Mouse (Mus musculus): ENCODE data around the gene Epha5.

The Epha5 gene

DNA sequence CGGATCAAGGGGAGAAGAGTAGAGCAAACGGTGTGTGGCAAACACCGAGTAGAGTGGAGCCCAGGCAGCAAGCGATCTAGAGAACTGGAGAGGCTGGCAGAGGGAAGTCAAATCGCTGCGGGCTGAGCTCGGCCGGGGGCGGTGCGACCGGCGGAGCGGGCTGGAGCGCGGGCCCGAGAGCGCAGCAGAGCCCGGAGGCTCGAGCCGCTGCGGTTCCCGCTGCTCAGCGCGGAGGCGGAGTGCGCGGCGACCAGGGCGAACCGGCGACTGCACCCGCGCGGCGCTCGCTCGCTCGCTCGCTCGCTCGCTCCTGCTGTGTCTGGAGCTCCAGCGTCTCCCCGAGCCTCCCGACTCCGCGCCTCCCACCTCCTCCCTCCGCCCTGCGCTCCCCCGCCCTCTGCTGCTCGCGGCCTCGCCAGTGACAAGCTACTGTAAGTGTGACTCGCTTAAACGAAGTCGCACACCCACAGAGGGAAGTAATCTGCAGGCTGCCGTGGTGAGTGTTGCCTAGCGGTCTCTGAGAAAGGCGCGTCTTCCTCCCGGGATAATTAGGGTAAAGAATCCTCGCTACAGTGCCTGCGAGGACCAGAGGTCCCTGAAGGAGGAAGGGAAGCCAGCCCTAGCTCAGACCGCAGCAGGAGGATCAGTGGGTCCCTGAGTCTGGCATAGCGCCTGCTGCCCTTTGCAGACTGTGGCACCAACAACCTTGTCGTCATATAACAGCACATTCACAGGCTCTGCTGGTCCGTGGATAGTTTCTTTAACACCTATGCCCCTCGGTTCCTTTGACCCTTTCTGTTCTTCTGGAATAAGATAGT is at the start of gene Epha5:
Gene Epha5 (minus strand): TSS at position 321 of the 818 bp plus-strand sequence.
- peak; percentile 59 to 63 for DNase-seq

DNA sequence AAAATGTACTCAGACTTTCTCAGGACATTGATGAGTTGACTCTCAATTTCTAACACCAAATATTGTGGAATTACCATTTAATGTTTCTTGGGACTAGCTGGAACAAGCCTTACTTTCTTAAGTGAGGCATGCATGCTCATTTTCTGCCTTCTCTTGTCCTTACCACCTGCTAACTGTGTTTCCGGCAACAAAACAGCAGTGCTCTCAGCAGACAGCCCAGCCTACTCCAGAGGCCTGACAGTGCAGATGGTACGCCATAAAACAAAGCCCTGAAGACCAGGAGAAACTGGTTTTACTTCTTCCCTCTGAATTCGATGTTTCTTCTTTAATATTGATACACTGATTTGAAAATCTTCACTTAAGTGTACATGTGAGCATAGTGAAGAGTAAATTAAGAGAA is 39.0 kb upstream of the Epha5 start:
- no peak for DNase-seq

DNA sequence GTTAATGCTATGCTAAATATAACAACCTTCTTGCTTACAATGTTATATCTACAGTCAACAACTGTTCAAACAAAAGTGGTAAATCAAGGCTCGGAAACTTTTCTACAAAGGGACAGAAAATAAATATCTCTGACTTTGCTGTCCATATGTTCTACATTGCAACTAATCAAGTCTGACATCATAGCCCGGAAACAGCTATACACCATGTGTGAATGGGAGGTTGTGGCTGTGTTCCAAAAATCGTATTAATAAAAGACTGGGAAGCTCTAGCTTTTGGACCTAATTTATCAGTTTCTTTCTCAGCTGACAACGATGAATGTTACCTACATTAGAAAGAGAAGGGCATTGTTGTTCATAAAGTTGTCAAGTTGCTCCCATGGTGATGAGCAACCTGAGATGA is 37.5 kb upstream of the Epha5 start:
- no peak for DNase-seq

DNA sequence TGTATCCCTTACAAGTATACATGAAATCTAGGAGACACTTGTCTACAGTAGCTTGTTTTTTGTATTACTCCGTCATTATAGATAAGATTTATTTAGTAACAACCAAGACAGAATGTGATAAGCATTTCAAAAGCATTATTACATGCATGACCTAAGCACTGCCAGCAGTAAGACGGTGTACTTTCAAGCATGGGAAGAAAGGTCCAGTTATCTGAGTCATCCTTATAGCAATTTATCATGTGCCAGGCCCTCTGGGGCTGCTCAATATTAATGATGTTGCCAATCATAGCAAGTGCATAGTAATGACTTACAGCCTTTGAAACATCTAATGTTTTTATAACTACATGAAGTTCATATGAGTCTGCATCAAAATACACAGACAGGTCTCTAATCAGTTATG is 36.7 kb upstream of the Epha5 start:
- DNase-seq: no peak

DNA sequence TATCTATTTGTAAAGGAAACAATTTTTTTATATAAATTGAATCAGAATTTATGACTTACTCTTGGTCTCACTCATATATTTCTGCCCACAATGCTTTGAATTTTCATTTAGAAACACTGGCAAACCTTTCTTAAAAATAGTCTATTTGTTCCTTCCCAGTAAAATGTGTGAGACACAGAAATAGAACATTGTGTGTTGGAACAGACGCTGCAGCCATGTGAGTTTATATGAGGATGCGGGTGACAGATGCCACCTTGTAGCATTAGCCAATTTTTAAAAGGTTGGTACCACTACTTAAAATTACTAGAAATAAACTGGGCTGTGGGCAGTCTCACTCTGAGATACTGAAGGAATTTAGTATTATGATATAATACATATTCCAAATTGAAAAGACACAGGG is 23.1 kb upstream of the Epha5 start:
- DNase-seq: no peak

DNA sequence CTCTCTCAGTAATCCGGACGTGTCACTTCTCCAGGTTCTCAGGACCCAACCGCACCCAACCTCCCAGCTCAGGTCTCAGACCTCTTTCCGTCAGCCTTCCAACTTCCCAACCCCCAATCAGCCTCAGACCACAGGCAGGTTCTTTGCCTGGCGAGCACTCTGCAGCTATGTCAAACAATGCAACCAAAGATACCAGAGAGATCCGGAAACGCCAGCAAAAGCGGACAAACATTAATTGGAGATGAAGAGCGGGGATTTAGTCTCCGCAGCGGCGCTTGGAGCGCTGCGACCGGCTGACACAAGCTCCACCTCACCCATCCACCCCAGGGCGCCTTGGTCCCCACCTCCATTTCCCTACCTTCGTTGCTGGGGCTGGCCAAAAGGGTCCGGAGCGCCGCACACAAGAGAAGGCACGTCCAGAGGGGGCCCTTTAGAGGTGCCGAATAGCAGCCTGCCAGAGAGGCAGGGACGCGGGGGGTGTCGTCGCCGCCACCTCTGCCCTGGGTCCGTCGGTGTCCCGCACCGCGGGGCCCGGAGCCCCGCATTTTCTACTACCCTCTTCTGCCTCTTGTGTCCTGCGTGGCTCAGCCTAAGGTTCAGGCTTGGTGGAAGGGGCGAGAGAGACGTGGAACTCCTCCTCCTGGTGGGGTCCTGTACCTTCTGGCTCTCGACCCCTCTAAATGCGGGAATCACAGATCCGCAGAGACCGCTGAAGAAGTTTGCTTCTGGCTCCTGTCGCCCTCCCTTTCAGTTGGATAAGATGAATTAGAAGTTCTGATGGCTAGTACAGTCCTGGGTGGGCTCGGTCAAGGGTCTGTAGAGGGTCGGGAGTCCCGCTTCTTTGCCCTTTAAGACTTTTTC is 991 bp downstream of the Epha5 start:
- peak in 1 of 2 experiments; percentile 15 for DNase-seq

DNA sequence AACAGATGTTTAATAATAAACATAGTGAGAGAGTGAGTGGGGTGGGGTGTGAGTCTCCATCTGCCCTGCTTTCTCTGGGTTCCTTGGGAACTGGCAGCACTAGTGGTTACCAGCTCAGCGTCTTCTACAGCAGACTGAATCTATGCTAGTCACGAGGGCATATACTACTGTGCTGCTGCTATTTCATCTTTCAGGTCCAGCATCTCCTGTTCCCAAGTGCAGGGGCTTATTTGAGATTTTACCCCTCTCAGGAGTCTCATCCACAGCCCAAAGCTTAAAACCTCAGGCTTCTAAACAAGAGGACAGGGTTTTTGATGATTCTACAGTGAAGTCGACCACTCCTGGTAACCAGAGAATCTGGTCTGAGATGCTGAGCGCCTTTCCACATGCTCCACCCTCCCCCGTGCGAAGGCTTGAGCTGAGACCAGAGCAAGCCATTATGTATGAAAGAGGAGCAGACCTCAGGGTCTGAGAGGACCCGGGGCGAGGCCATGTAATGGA is 2.2 kb downstream of the Epha5 start:
- no peak for DNase-seq

DNA sequence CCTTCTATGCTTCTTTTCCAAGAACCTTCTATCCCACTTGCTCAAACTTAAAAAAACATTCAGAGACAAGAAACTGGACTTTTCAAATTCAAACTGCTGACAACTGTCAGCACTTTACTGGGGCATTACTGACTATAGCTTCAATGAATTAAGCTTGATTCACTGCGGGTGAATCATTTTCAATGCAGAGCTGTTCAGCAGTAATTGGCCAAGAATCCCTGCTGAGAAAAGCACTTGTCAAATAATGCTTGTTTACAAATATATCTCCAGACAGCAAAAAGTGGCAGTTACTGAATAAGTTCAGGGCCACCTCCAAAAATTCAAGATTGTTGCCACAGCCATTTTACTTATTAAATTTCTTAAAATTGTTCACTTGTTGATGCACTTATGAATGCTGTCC is 4.2 kb downstream of the Epha5 start:
- DNase-seq: no peak

DNA sequence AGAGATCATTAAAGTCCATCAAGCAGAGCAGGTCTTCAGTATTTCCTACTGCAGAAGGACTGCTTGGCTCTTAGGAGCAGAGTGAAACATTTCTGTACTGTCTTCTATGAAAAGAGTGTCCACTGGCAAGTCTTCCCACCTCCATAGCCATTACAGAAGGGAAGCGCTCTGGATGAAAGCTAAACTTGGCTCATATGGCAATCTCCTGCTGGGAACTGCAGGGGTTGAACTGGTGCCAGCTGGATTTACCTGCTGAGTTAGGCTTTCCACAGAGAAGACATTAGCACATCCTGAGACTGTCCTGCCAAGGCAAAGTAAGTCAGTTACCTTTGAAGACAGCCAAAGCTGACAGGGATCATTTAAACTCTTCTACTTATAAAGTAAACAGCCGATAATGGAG is 8.8 kb downstream of the Epha5 start:
- peak; percentile 37 to 60 for DNase-seq

DNA sequence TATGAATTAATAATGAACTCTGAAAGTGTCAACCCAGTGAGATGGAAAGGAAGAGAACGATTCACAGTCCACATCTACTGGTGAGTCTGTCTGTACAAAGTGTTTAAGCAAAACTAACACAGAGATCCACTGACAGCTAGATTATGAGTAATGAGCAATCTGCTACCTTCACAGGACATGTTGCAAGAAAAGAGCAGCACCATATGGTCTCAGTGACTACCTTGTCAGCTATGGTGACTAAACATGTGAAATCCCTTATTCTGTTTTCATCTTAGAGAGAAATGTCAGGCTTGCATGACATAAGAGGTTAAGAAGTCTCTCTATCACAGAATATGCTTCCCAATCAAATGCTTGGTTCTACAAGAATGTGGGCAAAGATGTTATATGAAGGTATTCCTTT is 20.1 kb downstream of the Epha5 start:
- DNase-seq: no peak

DNA sequence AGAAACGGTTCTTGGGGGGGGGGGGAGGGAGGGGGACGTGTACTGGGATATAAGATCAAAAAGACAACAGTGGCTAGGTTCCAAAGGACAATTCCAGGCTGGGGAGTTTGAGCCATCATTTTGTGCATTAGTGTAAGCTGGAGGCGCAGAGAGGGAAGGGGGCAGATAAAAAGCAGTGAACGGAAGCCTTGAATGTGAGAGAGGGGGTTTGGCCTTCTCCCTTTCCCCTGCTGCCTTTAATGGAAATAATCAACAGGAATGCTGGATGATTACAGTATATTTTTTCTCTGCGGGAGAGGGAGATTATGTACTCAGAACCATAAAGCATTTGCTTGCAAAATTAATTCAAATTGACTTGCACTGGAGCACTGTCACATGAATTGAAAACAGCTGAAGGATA is 51.8 kb downstream of the Epha5 start:
- no peak for DNase-seq

DNA sequence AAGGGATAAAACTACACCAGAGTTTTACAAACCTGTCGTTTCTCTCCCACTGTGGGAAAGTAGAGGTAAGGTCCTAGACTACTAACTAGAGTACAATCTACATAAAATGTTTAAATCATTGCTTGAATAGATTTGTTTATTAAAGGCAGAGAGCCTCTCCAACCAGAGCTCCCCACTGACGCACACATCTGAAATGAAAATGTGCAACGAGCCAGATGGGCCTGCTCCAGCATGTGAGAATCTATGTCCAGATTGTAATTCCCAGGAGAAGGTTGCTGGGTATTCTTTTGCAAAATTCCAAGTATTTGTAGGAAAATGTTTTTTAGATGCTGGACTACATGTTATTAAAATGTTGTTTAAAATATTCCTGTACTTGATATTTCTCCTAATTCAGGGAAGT is 57.8 kb downstream of the Epha5 start:
- no peak for DNase-seq

DNA sequence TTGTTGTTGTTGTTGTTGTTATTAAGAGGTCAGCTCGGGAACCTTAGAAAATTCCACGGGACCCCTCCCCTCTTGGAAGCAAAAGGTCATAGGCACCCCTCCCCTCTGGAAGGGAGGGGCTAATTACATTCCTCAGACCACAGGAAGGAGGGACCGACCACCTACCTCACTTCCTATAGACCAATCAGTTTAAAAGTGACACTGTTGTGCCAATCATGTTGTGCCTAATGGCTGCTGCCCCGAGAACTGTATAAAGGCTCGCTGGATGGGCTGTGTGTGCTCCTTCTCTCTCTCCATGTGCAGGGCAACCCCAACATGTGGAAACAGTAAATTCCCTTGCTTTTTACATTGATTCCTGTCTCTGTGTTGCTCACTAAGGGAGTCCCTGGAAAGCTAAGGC is 64.1 kb downstream of the Epha5 start:
- DNase-seq: no peak

DNA sequence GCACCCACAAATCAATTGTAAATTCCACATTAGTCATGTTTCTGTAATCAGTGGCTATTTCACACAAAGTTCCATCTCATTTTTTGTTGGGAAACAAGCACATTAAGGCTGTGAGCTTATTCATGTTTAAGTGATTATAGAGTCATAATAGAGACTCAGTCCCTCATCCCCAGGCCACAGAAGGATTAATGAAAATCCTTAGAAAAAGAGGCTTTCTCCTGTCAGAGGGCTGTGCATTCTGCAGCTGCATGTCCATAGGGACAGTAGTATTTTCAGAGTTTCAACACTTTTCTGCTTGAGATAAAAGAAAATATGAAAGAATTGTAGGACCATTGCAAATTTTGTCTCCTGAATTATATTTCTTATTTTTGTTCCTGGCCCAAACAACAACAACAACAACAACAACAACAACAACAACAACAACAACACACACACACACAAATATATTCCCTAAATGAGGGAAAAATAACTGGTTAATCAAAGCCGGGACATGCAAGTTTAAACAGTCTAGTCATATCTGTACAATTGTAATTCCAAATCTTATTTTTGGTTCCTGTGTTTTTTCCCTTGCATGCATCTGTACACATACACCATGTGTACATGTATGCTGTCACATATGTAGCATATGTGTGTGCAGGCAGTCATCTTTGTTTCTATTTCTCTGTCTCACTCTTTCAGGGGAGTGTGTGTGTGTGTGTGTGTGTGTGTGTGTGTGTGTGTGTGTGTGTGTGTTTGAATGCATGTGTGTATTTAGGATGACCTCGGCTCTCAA is 70.3 kb downstream of the Epha5 start:
- no peak for DNase-seq

DNA sequence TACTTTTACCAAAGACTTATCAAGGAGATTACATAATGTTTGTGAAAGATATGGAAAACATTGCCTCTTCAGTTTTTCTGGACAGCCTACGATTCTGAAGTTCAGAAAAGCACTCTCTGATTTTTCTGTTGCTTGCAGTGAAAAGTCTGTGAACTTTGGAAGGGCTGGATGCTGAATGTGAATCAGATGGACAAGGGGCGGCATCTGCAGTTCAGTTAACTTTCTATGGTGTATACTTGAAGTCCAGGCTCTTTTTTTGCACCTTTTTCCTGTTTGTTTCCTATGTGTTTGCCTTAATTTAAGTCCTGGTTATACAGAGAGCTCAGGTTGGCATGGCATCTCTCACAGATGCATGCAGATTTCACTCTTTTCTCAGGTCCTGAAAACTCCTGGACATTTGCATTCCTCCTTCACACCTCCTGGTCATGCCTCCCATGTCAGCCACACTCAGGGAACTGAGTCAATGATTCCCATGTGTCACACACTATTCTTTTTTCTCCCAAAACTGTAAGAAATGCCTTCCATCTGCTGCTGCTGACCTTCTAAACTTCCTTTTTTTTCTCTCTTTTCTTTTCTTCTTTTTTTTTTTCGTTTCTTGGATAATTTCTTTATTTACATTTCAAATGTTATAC is 81.2 kb downstream of the Epha5 start:
- no peak for DNase-seq

DNA sequence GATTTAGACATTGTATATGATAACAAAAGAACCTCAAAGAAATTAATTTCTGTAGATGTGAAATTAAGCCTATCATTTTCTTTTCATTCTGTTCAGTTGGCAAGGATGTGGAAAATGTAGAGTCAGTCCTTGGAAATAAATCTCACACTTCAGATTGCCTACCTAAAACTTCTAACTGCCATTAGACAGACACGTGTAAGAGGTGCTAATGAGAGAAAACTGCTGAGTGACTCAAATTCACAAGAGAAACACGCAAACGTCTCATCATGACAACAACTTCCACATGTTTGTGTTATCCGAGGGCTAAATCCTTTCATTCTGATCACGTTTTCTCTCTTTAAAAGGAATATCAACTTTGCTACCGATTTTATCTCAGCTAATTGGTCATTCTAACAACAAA is 82.7 kb downstream of the Epha5 start:
- DNase-seq: no peak

DNA sequence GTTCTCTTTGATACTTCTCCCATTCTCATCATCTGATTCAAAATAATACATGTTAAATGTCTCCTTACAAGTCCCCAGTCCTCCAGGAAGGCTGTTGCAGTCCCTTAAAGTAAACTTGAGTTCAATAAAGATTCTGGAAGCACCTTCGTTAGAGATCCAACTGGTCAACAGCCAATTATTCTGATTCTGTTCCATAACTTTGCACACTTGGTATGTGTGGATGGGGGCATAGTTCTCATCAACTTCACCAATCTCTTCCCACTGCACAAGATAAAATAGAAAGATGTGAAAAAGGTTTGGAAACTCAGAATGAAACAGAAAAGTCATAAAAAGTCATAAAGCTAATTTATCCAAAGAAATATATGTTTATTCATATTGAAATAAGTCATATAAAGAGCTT is 85.6 kb downstream of the Epha5 start:
- no peak for DNase-seq

DNA sequence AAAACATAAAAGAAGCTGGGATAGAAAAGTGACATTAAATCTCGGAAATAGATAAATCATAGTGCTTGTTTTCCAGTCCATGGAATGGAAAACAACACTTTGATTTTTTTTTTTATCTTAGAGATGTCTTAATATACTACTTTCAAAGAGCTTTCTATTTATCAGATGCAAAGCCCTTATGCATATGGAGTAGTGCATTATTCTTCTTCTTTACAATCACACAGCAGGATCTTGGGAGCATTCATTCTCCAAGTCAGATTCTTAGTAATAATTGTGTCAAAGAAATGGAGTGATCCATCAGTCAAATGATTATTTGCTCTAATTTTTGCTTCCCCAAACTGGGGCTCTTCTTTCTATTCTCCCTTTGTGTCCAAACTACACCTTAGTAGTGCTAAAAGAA is 96.6 kb downstream of the Epha5 start:
- no peak for DNase-seq

DNA sequence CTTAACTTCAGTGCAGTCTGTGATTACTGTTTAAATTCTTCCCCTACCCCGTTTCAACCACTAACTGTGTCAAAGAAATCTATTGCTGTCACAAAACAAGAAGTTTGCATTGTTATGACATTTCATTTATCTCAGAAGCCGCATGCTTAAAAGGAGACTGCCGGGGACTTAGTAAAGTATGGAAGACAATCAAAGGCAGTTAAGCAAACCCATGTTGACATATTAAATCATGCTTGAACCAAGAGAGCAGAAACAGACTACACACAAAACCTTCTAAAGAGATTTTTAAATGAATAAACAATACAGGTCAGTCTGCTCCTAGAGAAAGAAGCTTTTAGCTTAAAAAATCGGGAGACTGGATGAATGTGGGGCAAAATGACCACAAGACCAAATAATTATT is 97.0 kb downstream of the Epha5 start:
- DNase-seq: no peak

DNA sequence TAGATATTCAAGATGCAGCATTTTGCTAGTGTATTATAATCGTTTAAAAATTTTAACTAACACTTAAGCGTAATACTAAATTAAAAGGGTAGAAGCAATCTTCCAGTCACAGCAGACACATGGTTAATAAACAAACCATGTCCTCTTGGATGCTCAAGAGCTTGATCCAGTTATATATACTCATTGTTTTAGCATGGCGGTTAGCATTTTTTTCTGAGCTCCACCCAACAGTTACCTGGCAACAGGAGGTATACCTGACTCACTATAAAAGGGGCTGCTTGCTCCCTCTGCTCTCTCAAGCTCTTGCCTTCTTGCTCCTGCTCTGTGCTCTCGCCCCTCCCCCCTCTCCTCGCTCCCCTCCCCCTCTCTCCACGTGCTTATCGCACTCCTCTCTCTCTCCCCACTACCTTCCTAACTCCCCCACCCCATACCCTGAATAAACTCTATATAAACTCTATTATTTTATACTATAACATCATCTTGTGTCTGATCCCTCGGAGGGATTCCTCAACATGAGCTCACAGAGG is 98.3 kb downstream of the Epha5 start:
- no peak for DNase-seq

DNA sequence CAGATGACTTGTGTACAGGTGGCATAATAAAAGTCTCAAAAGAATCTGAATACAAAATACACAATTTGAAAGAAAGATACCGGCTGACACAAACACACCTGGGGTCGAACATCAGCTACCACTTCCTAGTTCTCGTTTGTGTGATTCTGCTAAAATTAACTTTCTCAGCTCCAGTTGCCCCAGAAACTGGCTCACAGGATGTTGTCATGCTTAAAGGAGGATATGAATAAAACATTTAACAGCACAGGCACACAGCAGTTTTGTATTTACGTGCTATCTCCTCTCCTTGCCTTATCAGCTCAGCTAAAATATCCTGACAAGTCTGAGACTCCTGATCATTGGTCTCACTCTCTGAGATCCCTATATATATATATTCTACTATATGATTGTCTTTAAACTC is 99.3 kb downstream of the Epha5 start:
- no peak for DNase-seq

DNA sequence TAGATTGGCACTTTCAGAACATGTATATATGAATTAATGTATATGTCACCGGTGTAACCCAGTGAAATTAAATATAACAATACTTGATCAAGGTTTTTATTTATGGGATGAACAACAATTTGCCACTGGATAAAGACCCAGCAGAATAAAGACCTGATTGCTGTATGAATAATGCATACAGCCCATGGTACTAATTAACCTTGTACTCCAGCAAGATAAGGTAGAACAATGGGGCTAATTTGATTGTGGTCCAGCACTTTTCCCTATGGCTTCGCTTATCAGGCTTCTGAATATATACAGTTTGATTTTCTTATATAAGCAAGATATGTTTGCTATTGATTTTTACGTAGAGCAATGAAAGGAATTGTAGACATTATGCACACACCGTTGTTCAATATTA is 103.6 kb downstream of the Epha5 start:
- no peak for DNase-seq

All from cerebellum, adult 18-20 months (tissue).